In genomic region chr19:29396353-29396752, GRCm38 (mm10) we compare ENCODE assay signal across 23 mouse cellular contexts. TPM values are rescaled to one million over a fixed set of nuclear protein-coding genes. Genes with fewer than 3 reads are reported as not detected.
"Had no signal": no experiment of that assay in that cellular context is flagged by ENCODE, and none has a peak within 500 bp of the region (broad histone marks: within the 10 kb centered on the region; RNA-seq: fewer than 3 reads in every experiment).

No protein-coding gene starts in this region.

- H3K27me3 ChIP-seq: midbrain, embryonic 12.5 days; neural tube, embryonic 13.5 days; neural tube, embryonic 15.5 days had no signal

- H3K4me2 ChIP-seq: lung, embryonic 14.5 days; midbrain, embryonic 12.5 days; neural tube, embryonic 13.5 days; neural tube, embryonic 15.5 days had no signal

- DNase-seq: lung, embryonic 14.5 days; lung, postnatal 10 days; lung, postnatal 4 days; midbrain, embryonic 14.5 days; retina, postnatal 1 day; right cerebral cortex, adult 18-20 months; right cerebral cortex, postnatal 25 days; right cerebral cortex, postnatal 4 days; spleen, adult 18-20 months; thymus, adult 18-20 months; thymus, postnatal 14 days; thymus, postnatal 36 days had no signal

- ATAC-seq: midbrain, embryonic 16.5 days had no signal

- H3K27ac ChIP-seq: midbrain, embryonic 10.5 days; midbrain, embryonic 12.5 days; neural tube, embryonic 13.5 days; neural tube, embryonic 15.5 days had no signal

- H3K4me1 ChIP-seq: midbrain, embryonic 10.5 days; midbrain, embryonic 12.5 days; neural tube, embryonic 13.5 days; neural tube, embryonic 15.5 days had no signal

- H3K9me3 ChIP-seq: neural tube, embryonic 15.5 days had no signal

- H3K9ac ChIP-seq: lung, embryonic 14.5 days; midbrain, embryonic 12.5 days; neural tube, embryonic 13.5 days; neural tube, embryonic 15.5 days had no signal

- H3K36me3 ChIP-seq: midbrain, embryonic 10.5 days; midbrain, embryonic 12.5 days; neural tube, embryonic 13.5 days; neural tube, embryonic 15.5 days had no signal

- H3K4me3 ChIP-seq: midbrain, embryonic 10.5 days; midbrain, embryonic 12.5 days; myocyte; neural tube, embryonic 13.5 days; neural tube, embryonic 15.5 days had no signal

RNA-seq across cellular contexts. Expression of gene Pdcd1lg2, which starts 14.4 kb away (rescaled TPM):
- total RNA-seq: megakaryocyte-erythroid progenitor cell, adult 5-6 weeks had no signal
- polyA plus RNA-seq: lung, embryonic 14.5 days; lung, embryonic 16.5 days; midbrain, embryonic 10.5 days; midbrain, embryonic 12.5 days; midbrain, embryonic 14.5 days; midbrain, embryonic 16.5 days; myocyte; neural tube, embryonic 11.5 days; neural tube, embryonic 13.5 days; stomach, embryonic 14.5 days; stomach, embryonic 16.5 days had no signal
